Mouse (Mus musculus): ENCODE measurements around the gene Dcaf12. TPM values are rescaled to one million over a fixed set of nuclear protein-coding genes. Genes with fewer than 3 reads are reported as not detected.

Dcaf12 gene
- total RNA-seq, 2 experiments from 2014 or later, result 38.5 to 46.0 TPM

Other genes starting within 250 kb of the Dcaf12 start
- gene Aqp3, start 216.7 kb downstream of the Dcaf12 start, total RNA-seq (2021), result under 1 TPM; 0.14 to 0.19 TPM
- 10 to 100 TPM; 22.2 to 24.9 TPM for gene Nol6, start 190.4 kb downstream of the Dcaf12 start, total RNA-seq (2021)
- 100 to 1,000 TPM; 120 to 121 TPM for gene Ube2r2, start 179.1 kb downstream of the Dcaf12 start, total RNA-seq (2021)
- gene Ubap2, start 39.7 kb downstream of the Dcaf12 start, total RNA-seq (2021), result 10 to 100 TPM; 79.9 to 89.9 TPM
- gene Ubap1, start 34.1 kb upstream of the Dcaf12 start, total RNA-seq (2021), result 10 to 100 TPM; 35.1 to 38.4 TPM
- gene Kif24, start 150.0 kb upstream of the Dcaf12 start, total RNA-seq (2021), result 1 to 10 TPM; 4.4 to 4.6 TPM
- 10 to 100 TPM; 26.9 to 27.0 TPM for gene Nudt2, start 150.3 kb upstream of the Dcaf12 start, total RNA-seq (2021)
- 10 to 100 TPM in 1 of 2 experiments, 1 to 10 TPM in 1; 9.2 to 10.7 TPM for gene AI464131, start 188.2 kb upstream of the Dcaf12 start, total RNA-seq (2021)
- gene 1110017D15Rik, start 202.4 kb upstream of the Dcaf12 start, total RNA-seq (2021), result not detected

Measured in heart, postnatal 4 days (tissue).